Mouse (Mus musculus) testis, adult 2 months (tissue): ENCODE results near the gene Pth1r.
A peak's percentile ranks its signal among the peaks of the same experiment; 100 is the strongest.

Experiments used
- CTCF ChIP-seq: fragments of 200-500 bp; IDR thresholded peaks from 2 replicates; pipeline ENCODE4 v1.5.1; 2012; ENCODE audit warnings: low read depth, mild to moderate bottlenecking, inconsistent platforms, low read length, moderate library complexity; ENCODE audit not compliant: control insufficient read depth, insufficient read depth, insufficient replicate concordance
- POLR2A ChIP-seq: fragments of 200-500 bp; IDR thresholded peaks from 2 replicates; pipeline ENCODE4 v1.6.1; 2012; ENCODE audit warnings: low read depth, mild to moderate bottlenecking, inconsistent platforms, low read length, moderate library complexity; ENCODE audit not compliant: control insufficient read depth

- TF ChIP-seq CTCF: peak; percentile 35; the same call in 1 of the 2 replicates
- no peak for TF ChIP-seq POLR2A
Observed at GRCm38 (mm10) chr9:110729841-110730240, 17.1 kb downstream of the Pth1r start.
